Mouse (Mus musculus): ENCODE results near the gene Mrpl46.

Gene Mrpl46

DNA sequence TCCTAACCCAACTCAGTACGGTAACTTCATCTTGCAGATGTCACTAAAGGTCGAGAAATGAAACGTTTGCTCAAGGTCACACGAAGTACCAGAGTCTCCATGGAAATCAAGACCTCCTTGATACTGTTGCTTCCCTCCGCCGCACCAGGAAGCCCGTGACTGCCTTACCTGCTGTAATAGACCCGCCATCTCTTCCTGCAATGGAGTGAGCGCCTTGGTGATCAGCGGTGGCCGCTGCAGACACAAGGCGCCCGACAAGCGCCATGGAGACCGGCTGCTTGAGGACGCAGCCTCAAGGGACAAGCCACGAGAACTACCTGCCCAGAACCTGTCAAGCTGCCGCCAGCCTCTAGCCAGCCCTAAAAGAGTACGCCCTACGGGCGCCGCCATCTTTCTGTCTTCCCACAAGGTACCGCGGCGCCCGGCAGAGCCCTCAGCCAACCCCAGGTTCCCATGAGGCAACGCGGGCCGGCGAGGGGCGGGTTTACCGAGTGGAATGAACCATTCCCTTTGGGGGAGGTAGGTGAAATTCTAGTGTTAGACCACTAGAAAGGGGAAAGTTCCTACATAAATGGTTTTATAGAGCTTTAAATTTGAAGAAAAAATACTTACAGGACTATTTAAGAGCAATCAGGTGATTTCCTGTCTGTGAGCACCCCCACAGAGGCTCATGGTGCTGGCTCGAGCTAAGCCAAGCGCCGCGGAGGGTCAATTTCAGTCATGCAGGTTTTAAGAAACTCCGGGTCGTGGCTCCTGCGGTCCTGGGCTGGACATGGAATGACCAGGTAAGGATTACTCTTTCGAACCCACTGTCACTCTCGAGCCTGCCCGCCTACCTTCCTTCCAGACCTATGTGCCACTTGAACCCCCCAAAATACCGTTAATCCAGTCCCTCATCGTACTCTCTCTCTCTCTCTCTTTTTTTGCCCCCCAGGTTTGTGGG is at the start of gene Mrpl46, which contains the start of gene Mrps11:
Mrpl46 (minus strand) TSS at position 893 of the 943 bp plus-strand sequence.
Mrps11 (plus strand) TSS at position 481 of the 943 bp plus-strand sequence.
- peak; percentile 75 to 86 for DNase-seq (ENCODE audit: low spot score in 2 of 2)

DNA sequence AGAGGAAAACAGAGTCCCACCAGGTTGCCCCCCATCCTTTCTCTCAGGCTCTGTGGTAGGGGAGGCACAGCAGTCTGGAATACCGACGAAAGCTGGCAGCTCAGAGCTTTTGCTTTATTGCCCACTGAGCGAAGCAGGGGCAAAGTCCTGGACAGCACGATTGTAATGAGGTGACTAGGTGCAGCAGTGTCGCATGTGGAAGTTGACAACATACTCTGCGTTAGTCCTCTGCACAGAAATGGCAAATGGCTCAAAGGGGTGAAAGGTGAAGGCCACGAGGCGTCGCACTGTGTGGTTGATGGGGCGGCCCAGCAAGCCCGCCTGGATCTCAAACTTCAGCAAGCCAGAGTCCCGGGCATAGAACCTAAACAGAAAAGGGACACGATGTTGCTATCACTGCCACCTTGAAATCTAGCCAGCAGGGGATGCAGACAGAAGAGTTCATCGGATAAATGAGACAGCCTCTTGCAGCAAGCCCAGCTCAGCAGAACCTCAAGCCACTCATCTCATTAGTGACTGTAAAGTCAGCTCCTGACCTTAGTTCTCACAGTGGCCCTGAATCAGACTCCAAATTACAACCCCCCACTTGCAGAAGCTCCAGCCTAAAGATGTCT is 44.5 kb upstream of the Mrpl46 start:
- no peak for DNase-seq (ENCODE audit: low spot score in 2 of 2)

- no peak for DNase-seq (ENCODE audit: low spot score in 2 of 2)
Observed at GRCm38 (mm10) chr7:78826682-78827385, 43.5 kb upstream of the Mrpl46 start.

- no peak for DNase-seq (ENCODE audit: low spot score in 2 of 2)
Observed at GRCm38 (mm10) chr7:78818336-78818735, 35.0 kb upstream of the Mrpl46 start.

DNA sequence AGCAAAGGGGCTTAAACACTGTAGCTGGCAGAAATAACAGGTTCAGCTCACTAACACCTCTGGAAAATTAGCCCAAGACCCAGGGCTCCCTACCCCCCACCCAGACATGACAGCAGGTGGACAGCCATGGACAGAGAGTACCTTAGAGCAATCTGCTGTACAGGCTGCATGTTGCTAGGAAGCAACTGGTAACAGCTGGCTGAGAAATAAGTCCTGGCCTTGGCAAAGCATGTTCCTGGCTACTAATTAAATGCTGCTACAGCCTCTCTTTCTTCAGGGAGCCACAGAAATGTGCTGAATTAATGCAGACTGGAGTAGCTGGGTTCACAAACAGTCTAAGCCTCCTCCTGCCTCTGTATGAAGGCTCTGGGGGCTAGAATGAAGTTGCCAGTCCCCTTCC is 31.4 kb upstream of the Mrpl46 start:
- DNase-seq (ENCODE audit: low spot score in 2 of 2), result no peak

- DNase-seq (ENCODE audit: low spot score in 2 of 2), result no peak
Observed at GRCm38 (mm10) chr7:78813791-78814190, 30.5 kb upstream of the Mrpl46 start.

DNA sequence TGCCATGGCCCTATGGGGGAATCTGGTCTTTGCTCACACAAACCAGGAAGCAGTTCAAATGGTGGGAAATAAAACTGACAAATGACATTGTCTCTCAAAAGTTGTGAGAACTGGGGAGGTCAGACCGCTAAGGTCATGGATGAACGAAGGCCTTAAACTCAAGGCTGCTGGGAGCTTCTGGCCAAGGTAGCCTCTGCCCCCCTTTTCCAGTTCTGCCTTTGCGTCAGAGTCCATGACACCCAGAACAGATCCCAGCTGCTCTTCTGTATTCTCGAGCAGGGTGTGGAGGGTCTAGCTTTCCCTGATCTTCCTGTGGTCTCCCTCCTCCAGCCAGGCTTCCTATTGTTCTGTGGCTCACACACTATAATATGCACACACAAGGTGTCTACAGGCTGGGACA is 23.9 kb upstream of the Mrpl46 start:
- DNase-seq (ENCODE audit: low spot score in 2 of 2), result no peak

DNA sequence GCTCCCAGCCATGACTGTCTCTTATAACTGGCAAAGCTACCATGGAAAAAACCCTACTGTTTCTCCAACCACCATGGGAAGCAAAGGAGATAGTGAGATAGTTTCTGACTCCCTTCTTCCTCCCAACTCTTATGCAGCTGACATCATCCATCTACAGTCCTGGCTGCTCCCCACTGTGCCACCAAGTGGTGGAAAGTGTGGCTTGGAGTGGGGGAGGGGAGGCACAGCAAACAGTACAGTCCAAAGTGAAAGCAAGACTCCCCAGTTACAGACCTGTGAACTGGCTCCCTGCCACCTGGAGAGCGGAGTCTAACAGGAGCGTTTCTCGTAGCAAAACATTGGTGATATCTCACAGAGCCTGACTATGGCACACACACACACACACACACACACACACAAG is 20.5 kb upstream of the Mrpl46 start:
- DNase-seq (ENCODE audit: low spot score in 2 of 2), result no peak

- no peak for DNase-seq (ENCODE audit: low spot score in 2 of 2)
Observed at GRCm38 (mm10) chr7:78799730-78800496, 16.6 kb upstream of the Mrpl46 start.

- peak; percentile 44 to 66 for DNase-seq (ENCODE audit: low spot score in 2 of 2)
Observed at GRCm38 (mm10) chr7:78797843-78798455, 14.6 kb upstream of the Mrpl46 start.

DNA sequence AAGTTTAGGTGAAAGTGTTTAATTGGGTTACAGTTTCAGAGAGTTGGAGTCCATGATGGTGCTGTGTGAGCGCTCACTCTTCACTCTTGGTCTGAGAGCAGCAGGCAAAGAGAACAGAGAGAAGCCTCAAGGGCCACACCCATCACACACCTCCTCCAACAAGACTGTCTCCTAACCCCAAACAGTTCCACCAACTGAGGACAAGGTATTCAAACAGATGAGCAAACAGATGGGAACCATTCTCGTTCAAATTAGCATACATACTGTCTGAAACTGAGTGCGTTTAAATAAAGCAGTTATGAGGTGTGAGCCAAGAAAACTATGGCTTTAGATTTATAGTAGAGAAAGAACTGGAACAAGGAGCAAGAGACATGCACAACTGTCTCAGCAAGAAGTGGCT is 13.3 kb upstream of the Mrpl46 start:
- DNase-seq (ENCODE audit: low spot score in 2 of 2), result no peak

- DNase-seq (ENCODE audit: low spot score in 2 of 2), result no peak
Observed at GRCm38 (mm10) chr7:78794571-78795092, 11.3 kb upstream of the Mrpl46 start.

- no peak for DNase-seq (ENCODE audit: low spot score in 2 of 2)
Observed at GRCm38 (mm10) chr7:78793895-78794570, 10.7 kb upstream of the Mrpl46 start.

DNA sequence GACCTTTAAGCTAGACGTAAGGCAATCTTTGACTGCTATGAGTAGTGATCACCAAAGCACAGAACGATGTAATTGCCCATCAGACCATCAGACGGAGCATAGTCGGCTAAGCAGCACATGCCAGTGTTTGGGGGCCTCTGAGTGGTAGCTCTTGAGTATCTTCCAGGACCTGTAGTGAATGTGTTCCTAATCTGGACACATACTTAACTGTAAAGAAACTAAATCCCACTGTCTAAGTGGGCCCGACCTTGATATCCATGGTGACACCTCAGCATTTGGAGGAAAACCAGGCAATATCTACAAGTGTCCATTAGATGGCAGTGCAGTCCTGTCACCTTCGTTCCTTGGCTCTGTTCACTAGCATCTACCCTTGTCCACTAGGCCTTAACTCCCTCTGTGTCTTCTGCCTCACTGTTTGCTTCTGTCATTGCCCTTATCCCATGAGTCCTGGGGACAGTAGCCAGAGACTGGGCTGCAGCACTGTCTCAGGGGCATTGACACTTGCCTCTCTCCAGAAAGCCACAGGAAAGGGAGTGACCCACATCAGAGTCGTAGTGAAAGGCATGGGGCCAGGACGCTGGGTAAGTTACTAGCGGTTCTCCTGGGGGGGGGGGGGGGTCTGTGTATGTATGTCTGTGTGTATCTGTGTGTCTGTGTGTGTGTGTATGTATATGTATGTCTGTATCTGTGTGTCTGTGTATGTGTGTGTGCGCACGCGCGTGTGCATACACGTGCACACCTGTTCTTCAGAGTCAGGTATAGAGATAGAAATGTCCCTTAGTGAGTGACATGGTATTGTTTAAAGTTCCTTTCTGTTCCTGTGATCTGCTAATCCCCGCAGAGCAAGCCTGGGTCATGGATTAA is 8.3 kb upstream of the Mrpl46 start:
- DNase-seq (ENCODE audit: low spot score in 2 of 2), result peak in 1 of 2 experiments; percentile 44

DNA sequence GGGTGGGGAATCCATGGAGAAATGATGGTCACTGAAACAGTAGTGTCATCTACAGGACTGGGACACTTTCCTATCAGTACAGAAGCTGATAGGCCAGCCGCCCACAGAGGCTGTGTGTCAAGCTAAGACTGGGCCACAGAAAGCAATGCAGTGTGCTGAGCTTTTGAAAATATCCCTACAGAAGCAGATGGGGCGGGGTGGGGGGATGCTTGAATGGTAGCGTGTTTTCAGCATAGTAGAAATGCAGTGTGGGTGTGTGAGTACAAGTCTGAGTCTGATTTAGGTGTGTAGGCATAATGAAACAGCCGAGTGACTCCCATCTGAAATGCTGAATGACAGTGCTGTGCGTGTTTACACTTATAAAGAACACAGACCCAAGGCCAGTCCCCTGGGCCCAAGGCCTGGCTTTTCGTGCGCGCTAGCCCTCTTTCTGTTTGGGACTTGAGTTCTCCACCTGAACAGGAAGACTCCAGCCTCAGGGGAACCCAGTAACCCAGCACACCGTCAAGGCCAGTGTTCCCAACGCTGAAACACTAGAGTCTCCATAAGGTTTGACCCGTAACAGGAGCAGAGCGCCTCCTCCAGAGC is 4.6 kb upstream of the Mrpl46 start:
- DNase-seq (ENCODE audit: low spot score in 2 of 2), result no peak

- no peak for DNase-seq (ENCODE audit: low spot score in 2 of 2)
Observed at GRCm38 (mm10) chr7:78785906-78786305, 2.6 kb upstream of the Mrpl46 start.

DNA sequence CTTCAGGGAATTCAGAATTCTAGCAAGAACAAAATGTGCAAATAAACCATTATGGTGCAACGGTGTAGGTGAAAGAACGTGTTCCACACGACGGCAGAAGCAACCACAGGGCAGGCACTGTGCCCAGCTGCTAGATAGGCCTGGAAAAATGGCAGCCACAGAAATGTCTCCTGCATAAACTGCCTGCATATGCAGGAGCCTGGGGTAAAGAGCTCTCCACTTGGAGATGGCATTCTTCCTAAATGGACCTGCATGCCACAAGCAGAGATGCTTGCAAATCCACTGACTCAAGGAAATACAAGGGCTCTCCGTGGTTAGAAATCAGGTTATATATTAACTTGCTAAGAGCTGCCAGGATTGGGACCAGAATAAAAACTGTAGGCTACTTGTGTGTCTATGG is 4.6 kb downstream of the Mrpl46 start:
- no peak for DNase-seq (ENCODE audit: low spot score in 2 of 2)

- no peak for DNase-seq (ENCODE audit: low spot score in 2 of 2)
Observed at GRCm38 (mm10) chr7:78770936-78771335, 12.4 kb downstream of the Mrpl46 start.

DNA sequence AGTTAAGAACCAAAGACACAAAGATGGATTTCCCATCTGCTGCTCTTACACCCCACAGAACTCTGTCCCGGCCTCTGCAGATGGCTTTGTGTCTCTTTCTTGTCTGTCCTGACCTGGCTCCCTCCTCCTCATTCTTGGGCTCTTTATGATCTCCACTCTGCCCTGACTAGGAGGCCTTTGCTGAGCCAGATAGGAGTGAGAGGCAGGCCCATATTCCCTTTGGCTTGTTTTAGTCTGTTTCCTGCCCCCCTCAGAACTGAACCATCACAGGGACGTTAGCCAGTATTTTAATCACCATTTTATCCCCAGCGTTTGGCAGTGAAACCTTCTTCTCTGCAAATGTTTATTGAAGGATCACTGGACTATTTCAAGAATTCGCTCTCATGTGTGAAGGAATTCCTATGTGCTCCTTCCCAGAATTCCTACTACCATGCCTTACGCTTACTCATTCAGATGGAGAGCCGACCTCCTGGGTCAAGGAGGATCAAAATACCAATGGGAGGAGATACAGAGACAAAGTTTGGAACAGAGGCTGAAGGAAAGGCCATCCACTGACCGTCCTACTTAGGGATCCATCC is 14.2 kb downstream of the Mrpl46 start:
- no peak for DNase-seq (ENCODE audit: low spot score in 2 of 2)
